Mouse (Mus musculus): ENCODE measurements around the gene Slc9a9. TPM values are rescaled to one million over a fixed set of nuclear protein-coding genes. Genes with fewer than 3 reads are reported as not detected.

Gene Slc9a9
- polyA plus RNA-seq, 1 experiment from 2014 or later: 2.2 TPM

- Histone ChIP-seq H3K9me3 (replicated peaks) (no peaks in the 10 kb centered on the region), H3K27me3 (no peaks in the 10 kb centered on the region), H3K9ac (no peak overlapping the region), H3K4me1 (peaks cover 11% of the 10 kb centered on the region; the same call in 1 of the 2 replicates), H3K4me3 (no peak overlapping the region), H3K36me3 (ENCODE audit: poor library complexity, severe bottlenecking) (no peaks in the 10 kb centered on the region), H3K4me2 (no peak overlapping the region), H3K27ac (no peak overlapping the region)
- WGBS: 61% methylated on average over 3 of the region's 3 CpGs
- ATAC-seq: no peak
Observed at GRCm38 (mm10) chr9:94659401-94660152, 10.1 kb upstream of the Slc9a9 start.

- peak; percentile 65; the same call in 1 of the 2 replicates for ATAC-seq
- 3% methylated on average over 2 of the region's 2 CpGs for WGBS
Observed at GRCm38 (mm10) chr9:94661768-94662167, 7.9 kb upstream of the Slc9a9 start.

GRCm38 (mm10) chr9:94665248-94665647 is 4.5 kb upstream of the Slc9a9 start:
- no peaks in the 10 kb centered on the region for H3K9me3 ChIP-seq (replicated peaks)
- no peak overlapping the region for H3K4me2 ChIP-seq
- H3K27ac ChIP-seq: no peak overlapping the region
- no peak for ATAC-seq
- H3K36me3 ChIP-seq (ENCODE audit: poor library complexity, severe bottlenecking): no peaks in the 10 kb centered on the region
- no peak overlapping the region for H3K4me3 ChIP-seq
- H3K27me3 ChIP-seq: no peaks in the 10 kb centered on the region
- peaks cover 17% of the 10 kb centered on the region for H3K4me1 ChIP-seq
- H3K9ac ChIP-seq: no peak overlapping the region
- WGBS: 83% methylated on average over 4 of the region's 4 CpGs

More at GRCm38 (mm10) chr9:94661768-94662167, 7.9 kb upstream of the Slc9a9 start:
- H3K4me3 ChIP-seq: no peak overlapping the region
- no peak overlapping the region for H3K4me2 ChIP-seq
- H3K36me3 ChIP-seq (ENCODE audit: poor library complexity, severe bottlenecking): no peaks in the 10 kb centered on the region
- no peaks in the 10 kb centered on the region for H3K9me3 ChIP-seq (replicated peaks)
- no peak overlapping the region for H3K9ac ChIP-seq
- no peaks in the 10 kb centered on the region for H3K27me3 ChIP-seq
- H3K4me1 ChIP-seq: peaks cover 11% of the 10 kb centered on the region; the same call in 1 of the 2 replicates
- no peak overlapping the region for H3K27ac ChIP-seq

GRCm38 (mm10) chr9:94668589-94668988 is 1.1 kb upstream of the Slc9a9 start:
- Histone ChIP-seq H3K36me3 (ENCODE audit: poor library complexity, severe bottlenecking) (no peaks in the 10 kb centered on the region), H3K27ac (no peak overlapping the region), H3K27me3 (no peaks in the 10 kb centered on the region), H3K4me2 (no peak overlapping the region), H3K9me3 (replicated peaks) (no peaks in the 10 kb centered on the region), H3K4me3 (no peak overlapping the region), H3K4me1 (peaks cover 9% of the 10 kb centered on the region), H3K9ac (no peak overlapping the region)
- WGBS: 50% methylated on average over 7 of the region's 7 CpGs
- no peak for ATAC-seq

- no peaks in the 10 kb centered on the region for H3K9me3 ChIP-seq (replicated peaks)
- no peak overlapping the region for H3K9ac ChIP-seq
- peak overlapping the region; percentile 50 for H3K4me3 ChIP-seq
- no peaks in the 10 kb centered on the region for H3K36me3 ChIP-seq (ENCODE audit: poor library complexity, severe bottlenecking)
- ATAC-seq: no peak
- no peak overlapping the region for H3K27ac ChIP-seq
- H3K4me1 ChIP-seq: peaks cover 9% of the 10 kb centered on the region
- no peaks in the 10 kb centered on the region for H3K27me3 ChIP-seq
- peak overlapping the region; percentile 80 for H3K4me2 ChIP-seq
Observed at GRCm38 (mm10) chr9:94670704-94671103, 995 bp downstream of the Slc9a9 start.

GRCm38 (mm10) chr9:94674704-94675103 is 5.0 kb downstream of the Slc9a9 start:
- H3K4me3 ChIP-seq: no peak overlapping the region
- no peak overlapping the region for H3K4me2 ChIP-seq
- 74% methylated on average over 1 of the region's 1 CpGs for WGBS
- H3K27me3 ChIP-seq: no peaks in the 10 kb centered on the region
- ATAC-seq: no peak
- H3K9ac ChIP-seq: no peak overlapping the region
- no peaks in the 10 kb centered on the region for H3K9me3 ChIP-seq (replicated peaks)
- H3K4me1 ChIP-seq: peaks cover 6% of the 10 kb centered on the region; the same call in 1 of the 2 replicates
- no peak overlapping the region for H3K27ac ChIP-seq
- H3K36me3 ChIP-seq (ENCODE audit: poor library complexity, severe bottlenecking): no peaks in the 10 kb centered on the region

- H3K27ac ChIP-seq: no peak overlapping the region
- H3K27me3 ChIP-seq: no peaks in the 10 kb centered on the region
- H3K4me1 ChIP-seq: no peaks in the 10 kb centered on the region
- H3K4me2 ChIP-seq: no peak overlapping the region
- WGBS: 82% methylated on average over 3 of the region's 3 CpGs
- no peaks in the 10 kb centered on the region for H3K36me3 ChIP-seq (ENCODE audit: poor library complexity, severe bottlenecking)
- H3K9me3 ChIP-seq (replicated peaks): no peaks in the 10 kb centered on the region
- H3K9ac ChIP-seq: no peak overlapping the region
- no peak overlapping the region for H3K4me3 ChIP-seq
- no peak for ATAC-seq
Observed at GRCm38 (mm10) chr9:94678021-94678655, 8.4 kb downstream of the Slc9a9 start.

- Histone ChIP-seq H3K27ac (no peak overlapping the region), H3K9ac (no peak overlapping the region), H3K4me3 (no peak overlapping the region), H3K27me3 (no peaks in the 10 kb centered on the region), H3K36me3 (ENCODE audit: poor library complexity, severe bottlenecking) (no peaks in the 10 kb centered on the region), H3K9me3 (replicated peaks) (no peaks in the 10 kb centered on the region), H3K4me2 (no peak overlapping the region), H3K4me1 (no peaks in the 10 kb centered on the region)
- no peak for ATAC-seq
- 87% methylated on average over 18 of the region's 18 CpGs for WGBS
Observed at GRCm38 (mm10) chr9:94680468-94681094, 10.9 kb downstream of the Slc9a9 start.

- WGBS: 94% methylated on average over 8 of the region's 8 CpGs
- Histone ChIP-seq H3K36me3 (ENCODE audit: poor library complexity, severe bottlenecking) (no peaks in the 10 kb centered on the region), H3K9me3 (replicated peaks) (no peaks in the 10 kb centered on the region), H3K9ac (no peak overlapping the region), H3K4me3 (no peak overlapping the region), H3K27me3 (no peaks in the 10 kb centered on the region), H3K27ac (no peak overlapping the region), H3K4me1 (no peaks in the 10 kb centered on the region), H3K4me2 (no peak overlapping the region)
- ATAC-seq: no peak
Observed at GRCm38 (mm10) chr9:94681095-94681487, 11.4 kb downstream of the Slc9a9 start.

GRCm38 (mm10) chr9:94682260-94682659 is 12.6 kb downstream of the Slc9a9 start:
- Histone ChIP-seq H3K9ac (no peak overlapping the region), H3K9me3 (replicated peaks) (no peaks in the 10 kb centered on the region), H3K4me2 (no peak overlapping the region), H3K4me3 (no peak overlapping the region), H3K27me3 (no peaks in the 10 kb centered on the region), H3K4me1 (no peaks in the 10 kb centered on the region), H3K27ac (no peak overlapping the region), H3K36me3 (ENCODE audit: poor library complexity, severe bottlenecking) (no peaks in the 10 kb centered on the region)
- 81% methylated on average over 2 of the region's 2 CpGs for WGBS
- ATAC-seq: no peak

- H3K4me3 ChIP-seq: no peak overlapping the region
- no peaks in the 10 kb centered on the region for H3K9me3 ChIP-seq (replicated peaks)
- H3K9ac ChIP-seq: no peak overlapping the region
- H3K4me2 ChIP-seq: no peak overlapping the region
- WGBS: 84% methylated on average over 1 of the region's 1 CpGs
- no peaks in the 10 kb centered on the region for H3K36me3 ChIP-seq (ENCODE audit: poor library complexity, severe bottlenecking)
- H3K27me3 ChIP-seq: no peaks in the 10 kb centered on the region
- H3K4me1 ChIP-seq: no peaks in the 10 kb centered on the region
- ATAC-seq: no peak
- no peak overlapping the region for H3K27ac ChIP-seq
Observed at GRCm38 (mm10) chr9:94685640-94686039, 15.9 kb downstream of the Slc9a9 start.

GRCm38 (mm10) chr9:94686380-94686779 is 16.7 kb downstream of the Slc9a9 start:
- 88% methylated on average over 2 of the region's 2 CpGs for WGBS
- H3K9ac ChIP-seq: no peak overlapping the region

More at GRCm38 (mm10) chr9:94686380-94686779, 16.7 kb downstream of the Slc9a9 start:
- Histone ChIP-seq H3K4me2 (no peak overlapping the region), H3K4me1 (no peaks in the 10 kb centered on the region), H3K27ac (no peak overlapping the region), H3K4me3 (no peak overlapping the region), H3K9me3 (replicated peaks) (no peaks in the 10 kb centered on the region), H3K27me3 (no peaks in the 10 kb centered on the region), H3K36me3 (ENCODE audit: poor library complexity, severe bottlenecking) (no peaks in the 10 kb centered on the region)
- ATAC-seq: no peak
